In genomic region chr6:64274319-64275114, GRCm38 (mm10) we compare ENCODE assay signal across 14 mouse cellular contexts.
"Had no signal": no experiment of that assay in that cellular context is flagged by ENCODE, and none has a peak within 500 bp of the region (broad histone marks: within the 10 kb centered on the region; RNA-seq: fewer than 3 reads in every experiment).

No protein-coding gene starts in this region.

- H3K36me3 ChIP-seq: limb, embryonic 10.5 days; liver, embryonic 15.5 days; neural tube, embryonic 12.5 days had no signal

- H3K27ac ChIP-seq: layer of hippocampus, adult 2 months; limb, embryonic 10.5 days; liver, embryonic 15.5 days; neural tube, embryonic 12.5 days had no signal

- H3K4me3 ChIP-seq: layer of hippocampus, adult 2 months; limb, embryonic 10.5 days; liver, embryonic 15.5 days; neural tube, embryonic 12.5 days had no signal

- H3K9me3 ChIP-seq: limb, embryonic 10.5 days; liver, embryonic 15.5 days; neural tube, embryonic 12.5 days had no signal

- H3K27me3 ChIP-seq: liver, embryonic 15.5 days; neural tube, embryonic 12.5 days had no signal

- ATAC-seq: lung, postnatal 0 days had no signal

- DNase-seq: kidney, postnatal 10 days; kidney, postnatal 4 days; lung, adult 2 months; lung, postnatal 36 days; midbrain, embryonic 14.5 days; right cerebral cortex, adult 18-20 months; right cerebral cortex, postnatal 25 days; thymus, postnatal 4 days had no signal

- H3K9ac ChIP-seq: liver, embryonic 15.5 days; neural tube, embryonic 12.5 days had no signal

- H3K4me2 ChIP-seq: liver, embryonic 11.5 days; liver, embryonic 15.5 days; neural tube, embryonic 12.5 days had no signal

- H3K4me1 ChIP-seq: limb, embryonic 10.5 days; liver, embryonic 15.5 days; neural tube, embryonic 12.5 days had no signal
